Mouse (Mus musculus) cortical plate, adult 2 months (tissue): Measurements from ENCODE around the gene Pilrb1.

Source experiments
- CTCF ChIP-seq: fragments of 200-500 bp; IDR thresholded peaks from 2 replicates; pipeline ENCODE4 v1.5.1; 2011; ENCODE audit warnings: mild to moderate bottlenecking, control low read depth, low read length; ENCODE audit not compliant: insufficient read depth; ENCODE audit errors: extremely low read depth
- POLR2A ChIP-seq: fragments of 200-500 bp; IDR thresholded peaks from 2 replicates; pipeline ENCODE4 v1.6.1; 2011; ENCODE audit warnings: mild to moderate bottlenecking, low read length, control low read depth; ENCODE audit not compliant: insufficient read depth; ENCODE audit errors: extremely low read depth

- TF ChIP-seq POLR2A (no peak), CTCF (no peak)
These were observed 35.3 kb downstream of the Pilrb1 start for GRCm38 (mm10) chr5:137822602-137823001.
